Mouse (Mus musculus) testis, adult 2 months (tissue): ENCODE data around the gene Best2. TPM values are rescaled to one million over a fixed set of nuclear protein-coding genes. Genes with fewer than 3 reads are reported as not detected.
A peak's percentile ranks its signal among the peaks of the same experiment; 100 is the strongest.

Source experiments
- H3K27ac ChIP-seq: fragments of 200-500 bp; 2 replicates; pipeline ENCODE4 v1.5.1; 2012; ENCODE audit warnings: low read depth, low read length; ENCODE audit not compliant: control insufficient read depth, insufficient read depth
- H3K27me3 ChIP-seq: fragments of 200-500 bp; 2 replicates; pipeline ENCODE4 v1.6.1; 2012; ENCODE audit warnings: mild to moderate bottlenecking, low read length, moderate library complexity; ENCODE audit not compliant: control insufficient read depth, insufficient read depth
- H3K36me3 ChIP-seq: fragments of 200-500 bp; 2 replicates; pipeline ENCODE4 v1.6.1; 2012; ENCODE audit warnings: mild to moderate bottlenecking, low read length; ENCODE audit not compliant: control insufficient read depth, insufficient read depth
- H3K4me1 ChIP-seq: fragments of 200-500 bp; 2 replicates; pipeline ENCODE4 v1.6.1; 2012; ENCODE audit warnings: low read length; ENCODE audit not compliant: control insufficient read depth, insufficient read depth
- H3K4me3 ChIP-seq: fragments of 200-500 bp; 2 replicates; pipeline ENCODE4 v1.5.1; 2012; ENCODE audit warnings: low read depth, mild to moderate bottlenecking, low read length, moderate library complexity, mixed read lengths; ENCODE audit not compliant: control insufficient read depth
- CTCF ChIP-seq: fragments of 200-500 bp; IDR thresholded peaks from 2 replicates; pipeline ENCODE4 v1.5.1; 2012; ENCODE audit warnings: low read depth, mild to moderate bottlenecking, inconsistent platforms, low read length, moderate library complexity; ENCODE audit not compliant: control insufficient read depth, insufficient read depth, insufficient replicate concordance
- POLR2A ChIP-seq: fragments of 200-500 bp; IDR thresholded peaks from 2 replicates; pipeline ENCODE4 v1.6.1; 2012; ENCODE audit warnings: low read depth, mild to moderate bottlenecking, inconsistent platforms, low read length, moderate library complexity; ENCODE audit not compliant: control insufficient read depth
- polyA plus RNA-seq: library from polyadenylated mRNA; depleted of rRNA; stranded (reverse); fragments of >200 nt; gene quantifications from 2 replicates; pipeline ENCODE4 v1.2.3, GENCODE M21; 2012

The Best2 gene
- polyA plus RNA-seq, 1 experiment: not detected

- H3K4me3 ChIP-seq: peak overlapping the region; percentile 95
- TF ChIP-seq CTCF (no peak), POLR2A (no peak)
- H3K36me3 ChIP-seq: no peaks in the 10 kb centered on the region
- H3K4me1 ChIP-seq: peaks cover 35% of the 10 kb centered on the region
- peak overlapping the region; percentile 87 for H3K27ac ChIP-seq
- H3K27me3 ChIP-seq: no peaks in the 10 kb centered on the region
Observed at GRCm38 (mm10) chr8:84970135-84970790, 44.1 kb downstream of the Best2 start.

GRCm38 (mm10) chr8:84969241-84970134 is 44.8 kb downstream of the Best2 start, which contains the start of the genes Gm49661, Prdx2 and Rnaseh2a:
Gene Gm49661 (minus strand): TSS chr8:84969433.
Gene Prdx2 (plus strand): TSS chr8:84969587.
Gene Rnaseh2a (minus strand): TSS chr8:84969767.
- TF ChIP-seq POLR2A (peak; percentile 88), CTCF (no peak)
- H3K36me3 ChIP-seq: no peaks in the 10 kb centered on the region
- peak within 1 kb of the TSS; percentile 95 for H3K27ac ChIP-seq
- peak within 1 kb of the TSS; percentile 95 for H3K4me3 ChIP-seq
- H3K4me1 ChIP-seq: peaks cover 38% of the 10 kb centered on the region
- no peaks in the 10 kb centered on the region for H3K27me3 ChIP-seq

- Histone ChIP-seq H3K4me3 (peak overlapping the region; percentile 95), H3K27me3 (no peaks in the 10 kb centered on the region), H3K36me3 (no peaks in the 10 kb centered on the region), H3K4me1 (peaks cover 38% of the 10 kb centered on the region), H3K27ac (peak overlapping the region; percentile 95)
- TF ChIP-seq CTCF: no peak
- TF ChIP-seq POLR2A: no peak
Observed at GRCm38 (mm10) chr8:84968650-84969049, 45.7 kb downstream of the Best2 start.

- H3K36me3 ChIP-seq: no peaks in the 10 kb centered on the region
- H3K27me3 ChIP-seq: no peaks in the 10 kb centered on the region
- peak overlapping the region; percentile 29 for H3K27ac ChIP-seq
- peaks cover 38% of the 10 kb centered on the region for H3K4me1 ChIP-seq
- TF ChIP-seq CTCF (no peak), POLR2A (no peak)
- H3K4me3 ChIP-seq: peak overlapping the region; percentile 35
Observed at GRCm38 (mm10) chr8:84967532-84968304, 46.6 kb downstream of the Best2 start.

- H3K4me1 ChIP-seq: peaks cover 38% of the 10 kb centered on the region
Observed at GRCm38 (mm10) chr8:84966603-84967002, 47.7 kb downstream of the Best2 start.

GRCm38 (mm10) chr8:84965731-84966291 is 48.5 kb downstream of the Best2 start:
- peak; percentile 65 for TF ChIP-seq POLR2A
- no peak for TF ChIP-seq CTCF
- H3K36me3 ChIP-seq: peaks cover 2% of the 10 kb centered on the region; the same call in 1 of the 2 replicates
- peak overlapping the region; percentile 92 for H3K4me3 ChIP-seq
- peak overlapping the region; percentile 32 for H3K27ac ChIP-seq
- no peaks in the 10 kb centered on the region for H3K27me3 ChIP-seq
- peaks cover 38% of the 10 kb centered on the region for H3K4me1 ChIP-seq

More at GRCm38 (mm10) chr8:84966603-84967002, 47.7 kb downstream of the Best2 start:
- Histone ChIP-seq H3K36me3 (peaks cover 2% of the 10 kb centered on the region; the same call in 1 of the 2 replicates), H3K4me3 (peak overlapping the region; percentile 92), H3K27ac (peak overlapping the region; percentile 79), H3K27me3 (no peaks in the 10 kb centered on the region)
- TF ChIP-seq CTCF: no peak
- no peak for TF ChIP-seq POLR2A
